Mouse (Mus musculus) lung, postnatal 10 days (tissue): ENCODE data around the gene Kcnh5.

Experiments
- DNase-seq: peaks from one replicate; pipeline ENCODE4 v3.0.0; 2021

Kcnh5 gene

DNA sequence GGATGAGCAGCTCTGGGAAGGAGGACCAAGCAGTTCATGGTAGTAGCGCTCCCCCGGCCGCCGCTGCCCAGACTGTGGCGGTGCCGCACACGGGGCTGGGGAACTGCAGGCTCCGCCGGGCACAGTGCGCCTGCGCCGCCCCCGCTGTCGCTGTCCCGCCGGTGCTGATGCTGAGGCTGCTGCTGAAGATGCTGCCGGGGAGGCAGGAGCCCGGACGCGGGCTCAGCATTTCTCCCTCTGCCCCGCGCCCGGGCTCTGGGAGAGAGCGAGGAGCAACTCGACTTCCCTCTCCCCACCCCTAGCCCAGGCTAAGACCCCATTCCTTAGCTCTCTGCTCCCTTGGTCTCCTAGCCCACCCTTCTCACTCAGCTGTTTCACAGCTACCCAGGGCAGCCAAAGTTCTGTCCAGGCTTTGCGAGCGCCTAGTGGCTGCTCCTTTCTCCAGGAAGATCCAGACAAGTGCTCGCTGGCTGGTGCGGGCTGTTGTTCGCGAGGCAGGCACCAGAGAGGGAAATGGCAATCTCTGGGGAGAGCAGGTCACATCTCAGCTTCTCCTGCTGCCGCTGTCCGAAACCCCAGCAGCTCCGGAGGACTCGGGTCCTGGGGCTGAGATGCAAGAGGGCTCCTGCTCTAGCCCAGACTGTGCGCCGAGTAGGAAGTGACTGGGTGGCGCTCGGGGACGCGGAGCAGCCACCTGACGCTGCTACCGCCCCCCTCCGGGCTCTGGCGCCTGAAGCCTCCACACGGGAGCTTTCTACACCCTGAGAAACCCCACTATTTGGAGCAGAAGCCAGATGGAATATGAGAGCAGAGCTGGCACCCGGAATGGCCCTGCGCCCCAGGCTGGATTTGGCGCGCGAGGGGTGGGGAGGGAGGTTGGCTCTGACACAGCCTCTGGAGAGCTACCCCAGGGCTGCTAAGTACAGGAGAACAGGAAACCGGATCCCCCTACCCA, at the start of gene Kcnh5:
Gene Kcnh5, minus strand, starts transcription at position 642 of the 955 bp plus-strand sequence.
- DNase-seq: no peak

DNA sequence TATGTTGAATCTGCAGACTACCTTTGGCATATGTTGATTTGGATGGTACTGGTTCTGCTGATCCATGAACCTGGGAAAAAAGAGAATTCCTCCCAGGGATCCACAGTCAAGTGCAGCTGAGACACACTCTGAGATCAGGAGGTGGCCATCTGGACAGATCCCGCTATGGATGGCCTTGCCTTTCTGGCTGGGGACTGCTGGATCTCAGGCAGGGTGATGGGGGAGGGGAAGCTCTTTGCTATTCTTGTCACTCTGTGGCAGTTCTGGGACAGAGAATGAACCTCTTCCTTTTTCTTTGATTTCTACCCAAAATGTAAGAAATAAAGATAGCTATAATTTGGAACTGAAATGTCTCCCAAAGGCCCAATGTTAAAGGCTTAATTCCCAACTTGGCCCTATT, 46.8 kb upstream of the Kcnh5 start:
- no peak for DNase-seq

DNA sequence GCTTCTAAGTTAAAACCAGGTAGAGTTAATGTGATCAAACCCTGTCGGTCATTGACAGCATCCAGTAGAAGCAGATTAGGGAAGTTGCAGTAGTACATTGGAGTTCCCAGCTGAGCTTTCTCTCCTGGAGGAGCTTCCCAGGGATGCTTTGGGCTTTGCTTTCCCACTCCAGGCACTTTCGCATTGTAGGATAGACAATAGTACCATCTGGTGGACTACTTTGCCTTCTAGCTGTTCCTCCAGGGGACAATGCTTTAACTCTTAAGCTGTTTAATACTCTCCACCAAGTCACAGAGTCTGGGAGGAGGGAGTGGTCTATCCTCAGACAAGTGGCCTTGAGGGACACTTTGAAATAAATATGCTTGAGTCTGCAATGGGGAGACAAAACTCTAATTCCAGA, 12.3 kb upstream of the Kcnh5 start:
- DNase-seq: no peak

DNA sequence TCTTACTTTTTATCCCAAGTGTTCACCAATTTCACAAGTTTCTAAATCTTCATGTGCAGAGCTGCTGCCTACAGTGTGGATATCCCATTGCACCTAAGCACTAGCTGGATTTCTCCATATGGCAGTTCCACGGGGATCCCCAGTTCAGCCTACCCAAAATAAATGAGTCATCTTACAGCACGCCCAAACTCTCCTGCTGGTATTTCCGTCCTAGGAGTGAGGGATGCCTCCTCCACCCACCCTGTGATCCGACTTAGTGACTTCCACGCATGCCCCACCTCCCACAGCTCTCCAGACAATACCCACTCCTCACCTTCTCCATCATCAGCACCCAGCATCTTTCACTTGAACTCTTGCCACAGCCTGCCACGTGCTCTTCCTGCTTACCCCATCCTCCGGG, 5.5 kb upstream of the Kcnh5 start:
- no peak for DNase-seq

DNA sequence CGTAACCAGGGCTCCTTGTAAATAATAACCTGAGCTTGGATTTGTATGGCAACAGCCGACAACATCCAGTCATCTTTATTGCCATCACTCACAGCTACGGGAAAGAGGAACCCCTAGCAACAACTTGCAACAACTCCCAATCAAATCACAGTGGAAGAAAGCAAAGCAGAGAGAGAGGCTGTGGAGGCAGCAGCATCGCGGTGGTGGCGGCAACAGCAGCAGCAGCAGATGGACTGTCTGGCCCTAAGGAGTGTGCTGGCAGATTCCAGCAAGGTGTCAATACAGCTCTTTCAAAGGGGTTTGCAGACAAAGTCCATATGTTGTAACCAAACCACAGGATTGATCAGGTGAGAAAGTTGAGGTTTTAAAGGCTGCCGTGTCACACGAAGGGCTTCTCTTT, 2.4 kb upstream of the Kcnh5 start:
- DNase-seq: no peak

DNA sequence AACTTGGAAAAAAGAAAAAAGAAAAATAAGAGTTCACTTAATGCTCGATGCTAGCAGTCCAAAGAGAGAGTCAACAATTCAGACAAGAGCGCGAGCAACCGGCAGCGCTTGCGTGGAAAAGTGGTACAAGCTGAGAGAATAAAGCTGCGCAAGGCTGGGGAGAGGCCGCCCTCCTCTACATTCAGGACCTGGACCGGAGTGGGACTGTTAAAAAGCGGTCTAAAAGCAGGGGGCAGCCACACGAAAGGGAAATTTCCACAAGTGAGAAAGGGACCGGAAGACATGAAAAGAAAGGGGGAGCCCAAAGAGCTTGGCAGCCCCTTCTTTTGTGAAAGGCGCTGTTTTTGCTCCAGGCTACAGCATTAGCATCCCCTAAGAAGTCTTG, 506 bp upstream of the Kcnh5 start:
- DNase-seq: no peak

DNA sequence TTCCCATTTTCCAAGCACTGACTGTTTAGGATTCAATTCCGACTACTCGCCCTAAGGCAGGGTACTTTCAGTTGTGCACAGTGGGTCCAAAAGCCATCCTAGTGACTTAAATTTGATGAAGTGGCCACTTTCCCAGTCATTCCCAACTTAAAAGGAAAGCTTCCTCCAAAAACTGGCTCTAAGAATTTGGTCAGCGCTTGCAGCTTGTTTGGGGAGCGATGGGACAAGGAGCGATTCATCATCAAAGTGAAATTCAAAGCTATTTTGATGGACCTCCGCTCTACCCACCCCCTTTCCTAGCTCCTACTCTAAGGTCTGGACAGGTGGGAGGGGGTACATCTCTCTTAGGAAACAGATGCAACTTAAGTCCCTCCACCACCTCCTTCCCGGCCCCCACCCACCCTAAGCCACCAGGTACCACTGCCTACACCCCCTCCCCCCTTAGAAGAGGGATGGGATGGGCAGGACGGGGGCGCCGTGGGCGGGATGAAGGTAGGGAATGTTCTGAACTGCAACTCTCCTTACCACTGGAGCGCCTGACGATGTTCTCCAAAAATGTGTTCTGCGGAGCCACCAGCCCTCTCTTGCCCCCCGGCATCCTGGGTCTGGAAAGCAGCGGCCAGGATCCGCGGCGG, 1.1 kb downstream of the Kcnh5 start:
- DNase-seq: no peak

DNA sequence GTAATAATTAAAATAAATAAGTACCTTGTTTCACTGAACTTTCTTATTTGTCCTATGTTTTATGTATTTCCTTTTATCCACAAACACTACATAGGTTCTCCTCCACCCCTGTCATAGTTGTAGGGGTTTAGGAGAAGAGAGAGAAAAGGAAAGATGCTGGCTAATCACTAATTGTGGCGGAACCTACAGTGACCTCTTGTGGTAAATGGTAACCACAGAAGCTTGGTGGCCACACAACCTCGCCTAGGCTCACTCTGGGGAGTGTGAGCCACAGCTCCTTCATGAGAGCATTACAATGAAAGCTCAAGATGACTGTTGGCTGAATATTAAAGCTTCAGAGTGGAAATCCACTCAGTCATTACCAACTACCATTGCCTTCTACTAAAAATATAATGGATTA, 6.2 kb downstream of the Kcnh5 start:
- no peak for DNase-seq

DNA sequence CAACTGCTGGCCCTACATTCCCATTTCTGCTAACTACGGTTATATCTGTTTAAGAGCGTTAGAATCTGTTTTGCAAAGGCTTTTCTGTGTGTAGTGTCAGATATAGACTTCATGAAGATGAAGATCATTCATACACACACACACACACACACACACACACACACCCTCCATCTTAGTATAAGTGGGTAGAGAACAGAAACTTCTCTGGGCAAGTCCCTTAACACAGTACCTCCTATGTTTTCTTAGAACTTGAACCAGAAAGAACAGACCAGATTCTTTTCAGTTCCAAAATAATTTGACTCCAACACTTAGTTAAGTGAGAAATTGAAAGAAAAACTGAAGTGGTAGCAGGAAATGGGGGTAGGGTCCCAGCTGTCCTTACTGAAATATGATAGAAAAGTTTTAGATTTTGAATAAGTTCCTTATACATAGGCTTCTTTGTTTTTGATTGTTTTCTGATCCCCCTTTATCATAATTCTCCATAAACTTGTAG, 24.0 kb downstream of the Kcnh5 start:
- no peak for DNase-seq

DNA sequence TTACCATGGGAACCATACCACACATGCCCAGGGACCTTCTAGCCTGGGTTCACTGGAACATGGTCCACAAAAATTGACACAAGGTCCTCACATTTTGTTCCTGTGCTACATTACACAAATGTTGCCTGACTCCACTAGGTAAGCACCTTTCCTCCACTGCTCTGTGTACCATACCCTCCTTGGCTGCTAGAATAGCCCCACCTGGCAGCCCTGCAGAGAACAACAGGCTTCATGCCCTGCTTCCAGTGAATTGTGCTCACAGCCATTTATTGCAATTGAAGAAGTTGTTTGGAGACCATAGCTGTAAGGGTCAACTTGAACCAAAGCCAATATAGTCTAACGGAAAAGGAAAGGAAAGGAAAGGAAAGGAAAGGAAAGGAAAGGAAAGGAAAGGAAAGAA, 37.3 kb downstream of the Kcnh5 start:
- DNase-seq: no peak

DNA sequence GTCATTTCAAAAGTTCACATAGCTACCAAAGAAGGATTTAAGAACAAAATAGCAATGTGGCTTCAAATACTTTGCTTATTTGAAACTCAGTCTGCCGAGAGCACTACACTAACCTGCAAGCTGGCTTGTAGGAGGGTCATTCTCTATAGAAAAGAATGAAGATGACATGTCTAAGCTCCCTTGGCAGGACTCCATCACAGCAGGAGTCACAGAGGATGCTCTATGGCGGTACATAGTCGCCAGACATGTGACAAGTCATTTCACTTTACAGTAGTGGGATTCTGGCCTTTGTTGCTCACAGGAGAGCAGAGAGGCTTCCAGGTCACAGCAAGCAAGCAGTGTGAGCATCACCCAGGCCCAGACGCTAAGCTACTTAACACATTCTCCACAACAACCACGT, 85.2 kb downstream of the Kcnh5 start:
- no peak for DNase-seq

DNA sequence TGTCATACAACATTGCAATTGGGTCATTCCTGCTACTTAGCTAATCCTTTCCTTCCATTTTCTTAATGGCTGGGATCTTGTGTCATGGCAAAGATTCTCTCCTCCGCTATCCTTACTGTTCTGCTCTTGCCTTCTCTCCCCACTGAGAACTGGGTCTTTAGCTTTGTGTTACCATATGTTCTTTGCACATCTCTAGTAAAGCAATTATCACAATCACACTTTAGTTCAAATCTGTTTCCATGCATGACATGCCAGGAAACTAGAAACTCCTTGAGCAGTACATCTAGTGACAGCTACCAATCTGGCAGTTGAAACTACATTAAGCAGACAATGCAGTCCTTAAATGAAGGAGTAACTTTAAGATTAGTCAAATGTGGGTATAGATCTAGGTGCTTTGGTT, 86.2 kb downstream of the Kcnh5 start:
- no peak for DNase-seq

DNA sequence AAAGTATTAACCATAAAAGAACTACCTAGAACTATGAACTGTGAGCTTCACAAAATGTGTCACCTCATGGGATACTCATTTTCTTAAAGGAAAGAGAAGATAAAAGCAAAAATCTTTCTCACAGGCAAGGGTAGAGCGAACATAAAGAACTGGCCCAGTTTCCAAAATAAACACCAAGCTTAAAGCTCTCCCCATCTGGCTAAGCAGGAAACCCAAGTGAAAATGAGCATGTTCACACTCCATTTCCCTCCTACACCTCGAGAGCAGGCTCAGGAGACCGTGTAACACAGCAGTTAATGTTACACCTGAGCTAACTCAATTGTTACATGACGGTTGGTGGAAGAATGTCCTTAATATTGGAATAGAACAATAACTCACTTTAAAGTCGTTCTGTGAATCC, 100.0 kb downstream of the Kcnh5 start:
- no peak for DNase-seq

DNA sequence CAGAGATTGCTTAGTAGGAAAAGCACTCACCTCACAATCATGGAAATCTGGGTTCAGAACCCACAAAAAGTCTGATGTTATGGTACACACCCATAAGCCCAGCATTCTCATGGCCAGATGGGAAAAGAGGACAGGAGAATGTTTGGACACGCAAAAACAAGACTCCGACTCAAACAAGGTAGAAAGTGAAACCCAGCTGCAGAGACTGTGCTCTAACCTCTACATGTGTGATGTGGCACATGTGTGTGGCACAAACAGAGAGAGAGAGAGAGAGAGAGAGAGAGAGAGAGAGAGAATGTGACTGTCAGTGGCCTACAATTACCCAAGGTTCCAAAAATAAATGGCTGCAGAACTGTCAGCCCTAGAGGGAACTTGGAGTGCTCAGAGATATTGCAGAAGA, 106.1 kb downstream of the Kcnh5 start:
- no peak for DNase-seq

DNA sequence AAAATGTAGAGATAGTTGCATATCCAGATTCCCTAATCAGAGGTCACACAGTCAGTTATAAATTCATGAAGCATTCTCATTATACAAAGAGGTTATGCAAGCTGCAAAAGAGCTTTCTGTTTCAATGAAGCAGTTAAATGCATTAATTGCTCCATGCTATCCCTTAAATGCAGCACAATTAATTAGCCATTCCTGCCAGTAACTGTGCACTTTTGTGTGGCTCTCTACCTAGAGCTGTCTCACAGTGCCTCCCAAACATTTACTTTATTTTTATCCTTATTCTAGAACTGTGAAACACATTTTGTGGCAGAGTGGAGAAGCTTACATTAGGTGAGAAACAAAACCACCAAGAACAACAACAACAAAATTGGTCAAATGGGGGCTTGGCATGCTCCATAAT, 114.6 kb downstream of the Kcnh5 start:
- DNase-seq: no peak

DNA sequence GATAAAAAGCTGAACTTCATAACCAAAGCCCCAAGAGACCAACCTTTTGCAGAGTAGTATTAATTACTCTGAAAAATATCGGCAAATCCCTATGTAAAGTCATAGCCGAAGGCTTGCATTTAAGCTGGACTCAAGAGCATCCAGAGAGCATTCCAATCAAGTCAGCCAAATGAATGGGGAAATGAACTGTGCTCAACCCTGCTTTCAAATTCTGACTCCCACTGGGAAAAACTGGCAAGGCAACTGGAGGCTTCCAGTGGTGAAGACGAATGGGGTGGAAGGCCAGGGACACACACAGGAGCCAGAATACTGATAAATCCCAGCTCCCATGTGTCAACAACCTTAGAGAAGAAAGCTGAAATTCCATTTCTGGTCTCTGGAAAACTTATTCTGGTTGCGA, 115.4 kb downstream of the Kcnh5 start:
- no peak for DNase-seq

DNA sequence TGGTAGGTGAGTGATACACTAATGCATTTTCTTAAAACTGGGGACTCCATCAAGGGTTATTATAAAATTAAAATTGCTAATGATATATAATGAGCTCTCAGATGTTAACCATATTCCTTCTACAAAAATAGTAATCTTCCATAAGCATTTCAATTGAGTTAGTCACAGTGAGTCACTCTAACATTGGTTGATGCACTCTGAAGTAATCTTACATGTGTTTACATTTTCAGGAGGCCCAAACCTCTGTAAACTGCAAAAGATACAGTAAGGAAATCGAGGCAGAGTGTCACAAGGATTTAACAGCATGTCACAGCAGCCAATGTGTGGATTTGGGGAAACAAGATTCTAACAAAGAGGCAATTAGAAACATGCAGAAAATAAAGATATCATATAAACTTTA, 123.4 kb downstream of the Kcnh5 start:
- no peak for DNase-seq

DNA sequence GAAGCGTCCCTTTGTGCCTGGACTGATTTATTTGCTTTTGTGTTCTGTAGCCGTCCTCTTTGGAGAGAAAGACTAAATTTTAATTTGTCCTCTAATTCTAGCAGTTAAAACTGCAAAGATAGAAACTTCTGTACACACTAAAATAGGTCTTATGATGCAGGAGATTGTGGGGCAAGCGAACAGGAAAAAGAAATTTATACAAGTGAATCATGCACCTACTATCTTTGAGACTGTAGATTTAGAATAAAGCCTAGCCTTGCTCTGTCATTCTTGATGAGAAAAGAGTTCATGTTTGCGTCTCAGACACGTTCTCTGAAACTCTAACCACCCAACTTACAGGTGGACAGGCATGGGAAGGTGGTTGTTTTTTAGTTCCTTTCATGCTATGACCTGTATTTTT, 140.4 kb downstream of the Kcnh5 start:
- DNase-seq: no peak

DNA sequence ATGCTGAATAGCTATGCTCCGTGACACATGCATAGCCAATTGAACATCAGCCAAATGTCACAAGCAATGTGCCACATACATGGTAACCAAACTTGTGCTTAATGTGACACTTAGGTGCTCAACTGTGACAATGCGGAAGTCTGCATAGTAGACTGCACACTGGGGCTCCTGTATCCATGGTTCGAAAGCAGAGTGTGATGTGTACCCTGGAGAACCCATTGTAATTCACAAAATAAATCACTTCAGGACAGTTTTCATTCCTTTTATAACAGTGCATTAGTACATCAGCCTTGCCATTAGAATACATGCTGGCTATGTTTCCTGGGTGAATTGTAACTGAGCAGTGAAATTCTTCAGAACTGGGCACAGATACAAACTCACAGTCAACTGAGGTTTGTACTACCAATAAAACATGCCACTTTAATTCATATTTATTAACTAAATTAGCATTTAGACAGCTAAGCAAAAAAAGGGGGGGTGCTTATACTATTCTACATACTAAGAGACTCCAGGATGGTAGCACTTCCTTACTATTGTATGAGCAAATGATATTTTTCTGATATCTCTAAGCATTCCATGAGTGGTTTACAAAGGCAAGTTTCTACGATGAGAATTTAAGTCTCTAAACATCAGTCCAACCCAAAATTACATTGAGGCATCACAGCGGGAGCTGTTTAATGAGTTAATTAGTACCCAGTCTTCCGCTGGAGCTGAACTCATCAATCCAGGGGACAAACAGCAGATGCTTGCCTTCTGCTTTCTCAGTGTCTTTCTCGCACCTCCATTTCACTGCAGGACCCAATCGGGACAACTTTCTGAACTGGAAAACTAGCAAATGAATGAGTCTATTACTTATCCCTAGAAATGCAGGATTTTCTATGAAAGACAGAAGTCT, 144.9 kb downstream of the Kcnh5 start:
- no peak for DNase-seq

DNA sequence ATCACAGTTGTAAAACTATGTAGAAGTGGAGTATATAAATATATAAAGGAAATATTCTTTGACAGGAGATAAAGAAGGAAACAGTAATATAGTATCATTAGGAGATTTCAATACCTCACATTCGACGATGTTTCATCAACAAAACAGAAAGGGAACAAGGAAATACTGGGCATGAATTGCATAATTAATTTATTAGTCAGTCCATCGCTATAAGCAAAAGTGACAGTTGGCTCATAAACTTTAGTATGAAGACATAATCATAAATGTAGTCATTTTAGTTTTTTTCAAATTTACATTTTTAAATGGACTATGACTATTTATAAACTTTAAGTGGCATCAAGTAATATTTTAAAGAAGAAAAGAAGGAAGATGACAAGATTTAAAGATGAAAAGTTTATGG, 205.9 kb downstream of the Kcnh5 start:
- DNase-seq: no peak

DNA sequence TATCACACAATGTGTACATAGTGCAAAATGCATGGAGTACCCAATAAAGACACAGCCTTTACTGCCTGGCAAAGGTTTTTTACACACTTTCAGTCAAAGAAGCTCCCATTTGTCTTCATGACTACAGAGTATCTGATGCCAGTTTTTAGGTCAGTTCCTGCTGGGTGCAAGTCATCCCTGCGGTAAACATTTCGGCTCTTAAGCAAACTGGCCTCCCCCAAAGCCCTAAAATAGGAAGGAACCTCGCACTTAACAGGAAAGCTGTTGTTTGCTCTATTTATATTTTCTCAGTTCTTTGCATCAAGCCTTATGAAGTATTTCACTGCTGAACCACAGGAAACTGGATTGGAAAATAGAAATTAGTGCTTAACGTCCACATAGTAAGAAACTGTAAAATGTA, 207.7 kb downstream of the Kcnh5 start:
- DNase-seq: no peak

DNA sequence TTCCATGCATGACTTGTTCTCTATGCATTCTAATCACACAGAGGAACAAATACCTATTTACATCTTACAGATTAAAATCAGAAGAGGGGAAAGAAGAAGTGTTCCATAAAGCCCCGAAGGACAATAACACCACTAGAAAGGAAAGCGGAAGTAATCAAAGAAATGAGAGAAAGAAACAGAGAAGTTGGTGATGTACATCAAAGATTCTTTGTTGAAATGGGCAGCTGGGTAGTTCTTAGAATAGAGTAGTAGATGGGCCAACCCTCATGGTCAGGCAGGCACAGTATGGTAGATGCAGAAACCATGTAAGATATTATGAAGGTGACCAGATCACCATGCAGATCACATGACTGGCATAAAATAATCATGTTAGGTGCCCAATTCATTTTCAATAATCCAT, 210.9 kb downstream of the Kcnh5 start:
- DNase-seq: no peak

DNA sequence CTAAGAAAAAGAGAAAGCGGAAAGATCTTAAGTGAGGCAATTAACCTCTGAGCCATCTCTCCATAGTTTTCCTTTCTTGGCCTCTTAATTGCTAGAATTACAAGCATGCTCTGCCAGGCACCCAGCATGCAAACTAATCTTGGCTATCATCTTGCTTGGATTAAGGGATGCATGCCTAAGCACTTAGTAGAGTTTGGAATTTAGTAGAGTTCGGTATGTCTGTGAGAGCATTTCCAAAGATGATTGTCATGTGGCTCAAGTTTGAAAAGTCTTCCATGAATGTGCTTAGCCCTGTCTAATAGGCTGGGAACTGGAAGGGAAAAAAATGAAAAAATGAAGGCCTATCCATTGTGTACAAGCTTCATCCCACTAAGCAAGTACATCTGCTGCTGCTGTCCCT, 224.5 kb downstream of the Kcnh5 start:
- DNase-seq: no peak
